Mouse (Mus musculus) MEL (cell line): Measurements from ENCODE around the gene Top3b. TPM values are rescaled to one million over a fixed set of nuclear protein-coding genes. Genes with fewer than 3 reads are reported as not detected.
A peak's percentile ranks its signal among the peaks of the same experiment; 100 is the strongest.

ENCODE experiments used
- DNase-seq: peaks from one replicate; pipeline ENCODE4 v3.0.0; 2011; ENCODE audit warnings: low read depth, low spot score
- H3K27ac ChIP-seq: 2 replicates; pipeline ENCODE4 v1.5.1; 2012; ENCODE audit warnings: low read depth, mild to moderate bottlenecking, control low read depth, low read length, moderate library complexity; ENCODE audit not compliant: control insufficient read depth
- H3K27me3 ChIP-seq, 2 experiments: fragments of 150-350 bp in 1 of 2; sonication (generic) in 1 of 2; 2 replicates each; pipeline ENCODE4 v1.6.1; 2012; ENCODE audit warnings: low read length in 2 of 2, mild to moderate bottlenecking in 2 of 2, improper control_type of control experiment in 1 of 2, moderate library complexity in 1 of 2; ENCODE audit not compliant: insufficient read depth in 2 of 2, control insufficient read depth in 1 of 2
- H3K36me3 ChIP-seq, 2 experiments: 2 replicates each; pipeline ENCODE4 v1.6.1; 2012 to 2014; ENCODE audit warnings: low read length in 2 of 2, improper control_type of control experiment in 1 of 2, inconsistent platforms in 1 of 2, mild to moderate bottlenecking in 1 of 2; ENCODE audit not compliant: insufficient read depth in 2 of 2, control insufficient read depth in 1 of 2
- H3K4me1 ChIP-seq, 2 experiments: fragments of 150-350 bp in 1 of 2; sonication (generic) in 1 of 2; 2 replicates each; pipeline ENCODE4 v1.6.1; 2012; ENCODE audit warnings: low read length in 2 of 2, improper control_type of control experiment in 1 of 2, mild to moderate bottlenecking in 1 of 2; ENCODE audit not compliant: insufficient read depth in 2 of 2, control insufficient read depth in 1 of 2
- H3K4me3 ChIP-seq, 2 experiments: fragments of 150-350 bp in 1 of 2; sonication (generic) in 1 of 2; 2 replicates each; pipeline ENCODE4 v1.5.1; 2012; ENCODE audit warnings: low read depth in 2 of 2, low read length in 2 of 2, mild to moderate bottlenecking in 2 of 2, moderate library complexity in 2 of 2, control low read depth in 1 of 2, improper control_type of control experiment in 1 of 2; ENCODE audit not compliant: control insufficient read depth in 1 of 2, insufficient read depth in 1 of 2
- H3K79me2 ChIP-seq: 2 replicates; pipeline ENCODE4 v1.6.1; 2012; ENCODE audit warnings: mild to moderate bottlenecking, low read length, moderate library complexity; ENCODE audit not compliant: control insufficient read depth, poor library complexity, insufficient read depth
- H3K9ac ChIP-seq: 2 replicates; pipeline ENCODE4 v1.6.1; 2012; ENCODE audit warnings: low read depth, mild to moderate bottlenecking, control low read depth, low read length, moderate library complexity; ENCODE audit not compliant: control insufficient read depth, poor library complexity, severe bottlenecking
- H3K9me3 ChIP-seq: fragments of 150-350 bp; sonication (generic); replicated peaks from 2 replicates; pipeline ENCODE4 v1.6.1; 2012; ENCODE audit warnings: mild to moderate bottlenecking, low read length, improper control_type of control experiment, moderate library complexity; ENCODE audit not compliant: insufficient read depth
- E2F4 ChIP-seq: IDR thresholded peaks from 2 replicates; pipeline ENCODE4 v1.6.1; 2011; ENCODE audit warnings: low read depth, low read length, improper control_type of control experiment, borderline replicate concordance
- ELF1 ChIP-seq: IDR thresholded peaks from 2 replicates; pipeline ENCODE4 v1.6.1; 2014; ENCODE audit warnings: low read depth, mild to moderate bottlenecking, inconsistent platforms, low read length, improper control_type of control experiment, moderate library complexity
- ETS1 ChIP-seq: IDR thresholded peaks from 2 replicates; pipeline ENCODE4 v1.6.1; 2012; ENCODE audit warnings: low read depth, mild to moderate bottlenecking, inconsistent platforms, low read length, improper control_type of control experiment, moderate library complexity
- JUND ChIP-seq: IDR thresholded peaks from 2 replicates; pipeline ENCODE4 v1.6.1; 2011; ENCODE audit warnings: low read depth, mild to moderate bottlenecking, improper control_type of control experiment, low read length
- MAFK ChIP-seq: IDR thresholded peaks from 2 replicates; pipeline ENCODE4 v1.6.1; 2011; ENCODE audit warnings: low read depth, mild to moderate bottlenecking, low read length, improper control_type of control experiment, borderline replicate concordance
- MAX ChIP-seq: IDR thresholded peaks from 2 replicates; pipeline ENCODE4 v1.6.1; 2011; ENCODE audit warnings: low read length, improper control_type of control experiment
- MEF2A ChIP-seq: IDR thresholded peaks from 2 replicates; pipeline ENCODE4 v1.6.1; 2014; ENCODE audit warnings: low read depth, mild to moderate bottlenecking, inconsistent platforms, low read length, improper control_type of control experiment; ENCODE audit not compliant: poor library complexity, insufficient replicate concordance, severe bottlenecking; ENCODE audit errors: extremely low read depth
- MYB ChIP-seq: IDR thresholded peaks from 2 replicates; pipeline ENCODE4 v1.6.1; 2011; ENCODE audit warnings: mild to moderate bottlenecking, low read depth, low read length, improper control_type of control experiment
- NELFE ChIP-seq: IDR thresholded peaks from 2 replicates; pipeline ENCODE4 v1.6.1; 2011; ENCODE audit warnings: low read depth, low read length, improper control_type of control experiment
- NRF1 ChIP-seq: IDR thresholded peaks from 2 replicates; pipeline ENCODE4 v1.6.1; 2014; ENCODE audit warnings: low read depth, mild to moderate bottlenecking, inconsistent platforms, low read length, improper control_type of control experiment, moderate library complexity; ENCODE audit not compliant: poor library complexity, insufficient read depth, severe bottlenecking
- POLR2A ChIP-seq, 2 experiments: IDR thresholded peaks; 2 replicates each; pipeline ENCODE4 v1.6.1; 2011 to 2012; ENCODE audit warnings: low read length in 2 of 2, mild to moderate bottlenecking in 2 of 2, control low read depth in 1 of 2, improper control_type of control experiment in 1 of 2, low read depth in 1 of 2, moderate library complexity in 1 of 2; ENCODE audit not compliant: control insufficient read depth in 1 of 2, insufficient read depth in 1 of 2, poor library complexity in 1 of 2
- POLR2AphosphoS2 ChIP-seq: IDR thresholded peaks from 2 replicates; pipeline ENCODE4 v1.6.1; 2011; ENCODE audit warnings: low read length, improper control_type of control experiment
- RAD21 ChIP-seq: IDR thresholded peaks from 2 replicates; pipeline ENCODE4 v1.6.1; 2011; ENCODE audit warnings: mild to moderate bottlenecking, low read depth, low read length, improper control_type of control experiment
- RCOR1 ChIP-seq: IDR thresholded peaks from 2 replicates; pipeline ENCODE4 v1.6.1; 2012; ENCODE audit warnings: low read depth, mild to moderate bottlenecking, inconsistent platforms, low read length, improper control_type of control experiment
- SIN3A ChIP-seq: IDR thresholded peaks from 2 replicates; pipeline ENCODE4 v1.6.1; 2012; ENCODE audit warnings: low read length, improper control_type of control experiment, inconsistent platforms
- SMC3 ChIP-seq: IDR thresholded peaks from 2 replicates; pipeline ENCODE4 v1.6.1; 2011; ENCODE audit warnings: low read depth, low read length, improper control_type of control experiment
- TAL1 ChIP-seq: IDR thresholded peaks from 2 replicates; pipeline ENCODE4 v1.6.1; 2012; ENCODE audit warnings: mild to moderate bottlenecking, inconsistent platforms, low read length, moderate library complexity, mixed read lengths
- USF1 ChIP-seq: IDR thresholded peaks from 2 replicates; pipeline ENCODE4 v1.6.1; 2014; ENCODE audit warnings: low read depth, mild to moderate bottlenecking, inconsistent platforms, low read length, improper control_type of control experiment, moderate library complexity
- USF2 ChIP-seq, 2 experiments: IDR thresholded peaks; 2 replicates each; pipeline ENCODE4 v1.6.1; 2011 to 2012; ENCODE audit warnings: improper control_type of control experiment in 2 of 2, low read length in 2 of 2, borderline replicate concordance in 1 of 2, inconsistent platforms in 1 of 2, low read depth in 1 of 2, mild to moderate bottlenecking in 1 of 2; ENCODE audit not compliant: insufficient read depth in 1 of 2
- ZC3H11A ChIP-seq: IDR thresholded peaks from 2 replicates; pipeline ENCODE4 v1.6.1; 2012; ENCODE audit warnings: low read depth, mild to moderate bottlenecking, inconsistent platforms, low read length, improper control_type of control experiment
- ZKSCAN1 ChIP-seq: IDR thresholded peaks from 2 replicates; pipeline ENCODE4 v1.6.1; 2012; ENCODE audit warnings: low read depth, mild to moderate bottlenecking, inconsistent platforms, low read length, improper control_type of control experiment, moderate library complexity
- polyA plus RNA-seq, 2 experiments: library from polyadenylated mRNA; stranded (reverse) in 1 of 2; unstranded in 1 of 2; fragments of >175 nt in 1 of 2; fragments of >200 nt in 1 of 2; gene quantifications; 2 replicates each; pipeline versions ENCODE4 v1.2.1 to v1.2.4; 2012; ENCODE audit warnings: low replicate concordance in 2 of 2, low read depth in 1 of 2; ENCODE audit not compliant: insufficient read length in 2 of 2, insufficient read depth in 1 of 2, missing spikeins in 1 of 2
- total RNA-seq: library from RNA; depleted of rRNA; stranded (reverse); fragments of 300-350 nt; gene quantifications from 2 replicates; pipeline ENCODE4 v1.2.3, GENCODE M21; 2012

Gene Top3b
- total and polyA plus RNA-seq, 3 experiments: 50.5 to 93.2 TPM; not detected in 1

GRCm38 (mm10) chr16:16930810-16931296, 60.3 kb downstream of the Top3b start:
- Histone ChIP-seq H3K79me2 (no peaks in the 10 kb centered on the region), H3K9me3 (no peaks in the 10 kb centered on the region), H3K36me3 (no peaks in the 10 kb centered on the region), H3K27me3 (no peaks in the 10 kb centered on the region), H3K4me3 (no peak overlapping the region), H3K4me1 (no peaks in the 10 kb centered on the region), H3K9ac (no peak overlapping the region), H3K27ac (no peak overlapping the region)
- TF ChIP-seq JUND (no peak), POLR2AphosphoS2 (no peak), POLR2A (IDR thresholded peaks at IDR 0.05; ENCODE audit: control insufficient read depth in 1 of 2, insufficient read depth in 1 of 2, low read depth in 1 of 2, low read length in 2 of 2, poor library complexity in 1 of 2) (no peak), RCOR1 (no peak), MAFK (no peak), ZC3H11A (no peak), RAD21 (no peak), TAL1 (no peak), MAX (no peak), NELFE (no peak)
- DNase-seq: peak; percentile 14

DNA sequence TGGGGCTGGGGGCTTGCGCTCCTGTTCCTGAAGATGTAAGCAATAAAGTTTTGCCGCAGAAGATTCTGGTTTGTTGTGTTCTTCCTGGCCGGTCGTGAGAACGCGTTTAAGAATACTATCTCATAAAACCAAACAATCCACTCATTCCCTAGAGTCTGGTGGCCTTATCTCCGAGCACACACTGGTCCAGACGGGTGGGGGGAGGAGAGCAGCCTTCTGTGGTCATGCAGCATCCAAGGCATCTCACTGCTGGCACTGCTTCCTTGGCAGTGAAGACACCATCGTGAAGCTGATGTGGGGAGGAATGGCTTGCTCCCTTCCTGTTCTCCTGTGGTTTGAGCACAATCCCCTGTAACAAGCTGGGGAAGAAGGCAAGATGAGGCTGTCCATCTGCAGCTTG, 69.0 kb downstream of the Top3b start:
- Histone ChIP-seq H3K27ac (no peak overlapping the region), H3K9ac (no peak overlapping the region), H3K9me3 (no peaks in the 10 kb centered on the region), H3K36me3 (no peaks in the 10 kb centered on the region), H3K4me3 (no peak overlapping the region), H3K79me2 (no peaks in the 10 kb centered on the region), H3K4me1 (no peaks in the 10 kb centered on the region), H3K27me3 (no peaks in the 10 kb centered on the region)
- TF ChIP-seq ELF1 (no peak), MAFK (no peak), ZC3H11A (no peak), E2F4 (no peak), USF2 (IDR thresholded peaks at IDR 0.05; ENCODE audit: borderline replicate concordance in 1 of 2, insufficient read depth in 1 of 2, low read depth in 1 of 2, low read length in 2 of 2) (no peak), MEF2A (no peak), NRF1 (no peak), ZKSCAN1 (no peak), SIN3A (no peak), USF1 (no peak), MYB (no peak), MAX (no peak), ETS1 (no peak), SMC3 (no peak), RAD21 (no peak)
- no peak for DNase-seq
